Mouse (Mus musculus): ENCODE results near the gene Zbtb41. TPM values are rescaled to one million over a fixed set of nuclear protein-coding genes. Genes with fewer than 3 reads are reported as not detected.

The Zbtb41 gene
- polyA plus RNA-seq (2015; fragmentation: Nextera tagmentation; extraction: Ambion mirVana): 2.2 TPM in 2 replicates

- H3K36me3 ChIP-seq (ENCODE audit: control insufficient read depth, insufficient read depth): no peaks in the 10 kb centered on the region; the same call in 1 of the 2 replicates
- H3K9ac ChIP-seq (ENCODE audit: low read depth, low read length): peak within 1 kb of the TSS; percentile 96
- peak within 1 kb of the TSS; percentile 84 for H3K4me2 ChIP-seq (ENCODE audit: low read depth, low read length)
- H3K27me3 ChIP-seq (ENCODE audit: control insufficient read depth, insufficient read depth, low read depth, low read length): no peaks in the 10 kb centered on the region
- H3K4me3 ChIP-seq (ENCODE audit: low read depth, low read length): peak within 1 kb of the TSS; percentile 90
- H3K9me3 ChIP-seq (replicated peaks; ENCODE audit: control insufficient read depth, low read length): no peaks in the 10 kb centered on the region
- peak within 1 kb of the TSS; percentile 87 for H3K27ac ChIP-seq (ENCODE audit: low read length)
- peaks cover 20% of the 10 kb centered on the region for H3K4me1 ChIP-seq (ENCODE audit: control insufficient read depth, low read depth, low read length)
- under 1% methylated on average over 75 of the region's 88 CpGs for WGBS (ENCODE audit: insufficient replicate concordance)
- ATAC-seq (ENCODE audit: low read depth): peak; percentile 96
Observed at GRCm38 (mm10) chr1:139421875-139422791, at the start of gene Zbtb41. Gene Zbtb41 (plus strand): TSS chr1:139422288.

- no peaks in the 10 kb centered on the region for H3K36me3 ChIP-seq (ENCODE audit: control insufficient read depth, insufficient read depth)
- H3K9me3 ChIP-seq (replicated peaks; ENCODE audit: control insufficient read depth, low read length): no peaks in the 10 kb centered on the region
- H3K4me3 ChIP-seq (ENCODE audit: low read depth, low read length): no peak overlapping the region
- H3K9ac ChIP-seq (ENCODE audit: low read depth, low read length): no peak overlapping the region
- no peaks in the 10 kb centered on the region for H3K27me3 ChIP-seq (ENCODE audit: control insufficient read depth, insufficient read depth, low read depth, low read length)
- no peak overlapping the region for H3K4me2 ChIP-seq (ENCODE audit: low read depth, low read length)
- whole genome bisulfite sequencing (ENCODE audit: insufficient replicate concordance): 42% methylated on average over 6 of the region's 6 CpGs
- no peaks in the 10 kb centered on the region for H3K4me1 ChIP-seq (ENCODE audit: control insufficient read depth, low read depth, low read length)
- no peak for ATAC-seq (ENCODE audit: low read depth)
- H3K27ac ChIP-seq (ENCODE audit: low read length): no peak overlapping the region
Observed at GRCm38 (mm10) chr1:139375900-139376299, 46.2 kb upstream of the Zbtb41 start.

GRCm38 (mm10) chr1:139376638-139377286 is 45.3 kb upstream of the Zbtb41 start, which contains the start of gene Crb1:
Gene Crb1 (minus strand): TSS chr1:139377100.
- Histone ChIP-seq H3K27ac (ENCODE audit: low read length) (no peak within 1 kb of the TSS), H3K4me3 (ENCODE audit: low read depth, low read length) (no peak within 1 kb of the TSS), H3K9ac (ENCODE audit: low read depth, low read length) (no peak within 1 kb of the TSS), H3K27me3 (ENCODE audit: control insufficient read depth, insufficient read depth, low read depth, low read length) (no peaks in the 10 kb centered on the region), H3K4me1 (ENCODE audit: control insufficient read depth, low read depth, low read length) (no peaks in the 10 kb centered on the region), H3K9me3 (replicated peaks; ENCODE audit: control insufficient read depth, low read length) (no peaks in the 10 kb centered on the region), H3K36me3 (ENCODE audit: control insufficient read depth, insufficient read depth) (no peaks in the 10 kb centered on the region), H3K4me2 (ENCODE audit: low read depth, low read length) (no peak within 1 kb of the TSS)
- 12% methylated on average over 5 of the region's 5 CpGs for WGBS (ENCODE audit: insufficient replicate concordance)
- no peak for ATAC-seq (ENCODE audit: low read depth)

- Histone ChIP-seq H3K9ac (ENCODE audit: low read depth, low read length) (no peak overlapping the region), H3K4me3 (ENCODE audit: low read depth, low read length) (no peak overlapping the region), H3K36me3 (ENCODE audit: control insufficient read depth, insufficient read depth) (no peaks in the 10 kb centered on the region), H3K4me2 (ENCODE audit: low read depth, low read length) (no peak overlapping the region), H3K27me3 (ENCODE audit: control insufficient read depth, insufficient read depth, low read depth, low read length) (no peaks in the 10 kb centered on the region), H3K27ac (ENCODE audit: low read length) (no peak overlapping the region), H3K4me1 (ENCODE audit: control insufficient read depth, low read depth, low read length) (no peaks in the 10 kb centered on the region), H3K9me3 (replicated peaks; ENCODE audit: control insufficient read depth, low read length) (no peaks in the 10 kb centered on the region)
- 0 out of 2 replicates have a peak, but pooled peaks have one; percentile 32 for ATAC-seq (ENCODE audit: low read depth)
- 25% methylated on average over 11 of the region's 11 CpGs for WGBS (ENCODE audit: insufficient replicate concordance)
Observed at GRCm38 (mm10) chr1:139378861-139379620, 43.0 kb upstream of the Zbtb41 start.

- H3K9me3 ChIP-seq (replicated peaks; ENCODE audit: control insufficient read depth, low read length): no peaks in the 10 kb centered on the region
- ATAC-seq (ENCODE audit: low read depth): no peak
- H3K4me3 ChIP-seq (ENCODE audit: low read depth, low read length): no peak overlapping the region
- no peak overlapping the region for H3K27ac ChIP-seq (ENCODE audit: low read length)
- no peaks in the 10 kb centered on the region for H3K36me3 ChIP-seq (ENCODE audit: control insufficient read depth, insufficient read depth)
- H3K9ac ChIP-seq (ENCODE audit: low read depth, low read length): no peak overlapping the region
- WGBS (ENCODE audit: insufficient replicate concordance): 29% methylated on average over 4 of the region's 4 CpGs
- no peak overlapping the region for H3K4me2 ChIP-seq (ENCODE audit: low read depth, low read length)
- H3K27me3 ChIP-seq (ENCODE audit: control insufficient read depth, insufficient read depth, low read depth, low read length): no peaks in the 10 kb centered on the region
- no peaks in the 10 kb centered on the region for H3K4me1 ChIP-seq (ENCODE audit: control insufficient read depth, low read depth, low read length)
Observed at GRCm38 (mm10) chr1:139379621-139379984, 42.5 kb upstream of the Zbtb41 start.

GRCm38 (mm10) chr1:139391747-139392146 is 30.3 kb upstream of the Zbtb41 start:
- Histone ChIP-seq H3K9ac (ENCODE audit: low read depth, low read length) (no peak overlapping the region), H3K9me3 (replicated peaks; ENCODE audit: control insufficient read depth, low read length) (no peaks in the 10 kb centered on the region), H3K4me2 (ENCODE audit: low read depth, low read length) (no peak overlapping the region), H3K4me1 (ENCODE audit: control insufficient read depth, low read depth, low read length) (no peaks in the 10 kb centered on the region), H3K36me3 (ENCODE audit: control insufficient read depth, insufficient read depth) (no peaks in the 10 kb centered on the region), H3K4me3 (ENCODE audit: low read depth, low read length) (no peak overlapping the region), H3K27me3 (ENCODE audit: control insufficient read depth, insufficient read depth, low read depth, low read length) (no peaks in the 10 kb centered on the region), H3K27ac (ENCODE audit: low read length) (no peak overlapping the region)
- WGBS (ENCODE audit: insufficient replicate concordance): 48% methylated on average over 2 of the region's 2 CpGs
- no peak for ATAC-seq (ENCODE audit: low read depth)

GRCm38 (mm10) chr1:139396589-139396988 is 25.5 kb upstream of the Zbtb41 start:
- no peaks in the 10 kb centered on the region for H3K36me3 ChIP-seq (ENCODE audit: control insufficient read depth, insufficient read depth)
- no peak overlapping the region for H3K4me3 ChIP-seq (ENCODE audit: low read depth, low read length)
- H3K4me1 ChIP-seq (ENCODE audit: control insufficient read depth, low read depth, low read length): no peaks in the 10 kb centered on the region
- H3K27ac ChIP-seq (ENCODE audit: low read length): no peak overlapping the region
- H3K9ac ChIP-seq (ENCODE audit: low read depth, low read length): no peak overlapping the region
- H3K27me3 ChIP-seq (ENCODE audit: control insufficient read depth, insufficient read depth, low read depth, low read length): no peaks in the 10 kb centered on the region
- H3K9me3 ChIP-seq (replicated peaks; ENCODE audit: control insufficient read depth, low read length): no peaks in the 10 kb centered on the region
- no peak overlapping the region for H3K4me2 ChIP-seq (ENCODE audit: low read depth, low read length)
- WGBS (ENCODE audit: insufficient replicate concordance): 44% methylated on average over 1 of the region's 1 CpGs
- no peak for ATAC-seq (ENCODE audit: low read depth)

GRCm38 (mm10) chr1:139405766-139406165 is 16.3 kb upstream of the Zbtb41 start:
- no peak for ATAC-seq (ENCODE audit: low read depth)
- H3K27me3 ChIP-seq (ENCODE audit: control insufficient read depth, insufficient read depth, low read depth, low read length): no peaks in the 10 kb centered on the region

More at GRCm38 (mm10) chr1:139405766-139406165, 16.3 kb upstream of the Zbtb41 start:
- Histone ChIP-seq H3K4me2 (ENCODE audit: low read depth, low read length) (no peak overlapping the region), H3K9me3 (replicated peaks; ENCODE audit: control insufficient read depth, low read length) (no peaks in the 10 kb centered on the region), H3K9ac (ENCODE audit: low read depth, low read length) (no peak overlapping the region), H3K4me1 (ENCODE audit: control insufficient read depth, low read depth, low read length) (no peaks in the 10 kb centered on the region), H3K27ac (ENCODE audit: low read length) (no peak overlapping the region), H3K36me3 (ENCODE audit: control insufficient read depth, insufficient read depth) (no peaks in the 10 kb centered on the region), H3K4me3 (ENCODE audit: low read depth, low read length) (no peak overlapping the region)
